Mouse (Mus musculus) cerebellum, postnatal 25 days (tissue): ENCODE data around the gene Tenm3.

ENCODE experiments used
- DNase-seq, 2 experiments: peaks; one replicate each; pipeline ENCODE4 v3.0.0; 2021; ENCODE audit warnings: mixed read lengths in 2 of 2

The Tenm3 gene

DNA sequence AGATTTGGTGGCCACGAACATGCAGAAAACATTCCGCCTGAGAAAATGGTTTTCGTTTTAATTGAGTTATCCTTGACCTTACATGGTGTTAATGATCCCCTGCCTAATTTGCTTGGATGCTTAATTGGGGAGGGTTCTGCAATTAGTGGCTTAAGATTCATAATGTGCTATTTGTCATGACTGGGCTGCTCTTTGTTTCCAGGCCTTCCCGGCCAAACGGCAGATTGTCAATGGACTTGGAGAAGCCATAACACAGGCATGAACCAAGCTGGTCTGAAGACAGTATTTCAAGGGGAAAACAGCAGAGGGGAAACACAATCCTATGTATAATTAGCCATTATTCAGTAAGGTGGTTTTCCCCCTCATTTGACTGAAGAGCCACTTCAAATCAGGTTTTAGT lies 606.8 kb downstream of the Tenm3 start:
- DNase-seq: no peak

DNA sequence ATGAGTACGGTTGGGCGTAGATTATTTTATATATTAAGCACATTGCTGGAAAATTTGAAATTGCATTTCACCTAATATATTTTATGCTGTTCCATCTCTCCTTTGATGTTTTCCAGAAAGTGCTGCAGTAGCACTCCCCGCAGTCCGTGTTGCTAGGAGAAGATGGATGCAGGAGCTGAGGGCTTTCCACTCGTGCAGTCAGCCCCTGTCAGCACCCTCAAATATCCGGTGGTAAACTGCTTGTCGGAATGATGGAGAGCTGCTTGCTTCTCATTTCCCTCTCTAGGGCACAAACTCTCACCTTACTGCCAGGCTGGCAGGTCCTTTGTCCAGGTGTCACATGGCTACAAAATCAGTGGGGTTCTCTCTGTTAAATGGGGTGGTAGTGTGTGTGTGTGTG lies 610.8 kb downstream of the Tenm3 start:
- no peak for DNase-seq

DNA sequence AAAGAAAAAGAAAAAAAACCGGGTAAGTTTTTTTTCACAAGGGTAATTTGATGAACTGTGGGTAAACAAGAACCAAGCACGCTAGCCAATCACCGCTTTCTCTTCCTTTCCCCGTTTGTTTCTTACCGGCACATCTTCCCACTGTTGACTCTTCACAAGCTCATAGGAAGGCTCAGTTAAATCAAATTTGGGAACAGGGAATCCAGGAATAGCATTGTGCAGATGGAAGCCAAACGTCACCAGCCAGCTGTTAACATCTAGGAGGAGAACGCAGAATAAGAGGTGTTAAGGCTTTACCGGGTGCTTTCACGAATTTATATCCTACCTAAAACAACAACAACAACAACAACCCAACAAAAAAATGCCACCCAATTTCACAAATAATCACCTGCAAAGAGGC lies 611.9 kb downstream of the Tenm3 start:
- no peak for DNase-seq

- DNase-seq: no peak
Observed at GRCm38 (mm10) chr8:48231389-48231788, 612.4 kb downstream of the Tenm3 start.

DNA sequence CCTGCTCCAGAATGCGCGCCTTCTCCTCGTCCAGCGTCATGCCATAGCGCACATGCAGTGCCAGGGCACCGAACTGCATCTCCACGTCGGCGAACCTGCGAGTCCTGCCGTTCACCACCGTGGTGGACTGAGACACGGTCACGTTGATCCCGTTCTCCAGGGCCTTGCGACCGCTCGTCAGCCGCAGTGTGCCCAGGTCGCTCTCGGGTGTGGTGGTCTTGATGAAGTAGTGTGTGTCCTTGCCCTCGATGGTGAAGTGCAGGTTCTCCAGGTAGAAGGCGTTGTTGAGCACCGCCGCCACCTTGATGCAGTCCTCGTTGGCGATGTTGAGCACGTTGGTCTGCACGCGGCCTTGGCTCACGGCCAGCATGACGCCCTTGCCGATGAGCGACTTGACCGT lies 615.1 kb downstream of the Tenm3 start:
- DNase-seq: no peak

DNA sequence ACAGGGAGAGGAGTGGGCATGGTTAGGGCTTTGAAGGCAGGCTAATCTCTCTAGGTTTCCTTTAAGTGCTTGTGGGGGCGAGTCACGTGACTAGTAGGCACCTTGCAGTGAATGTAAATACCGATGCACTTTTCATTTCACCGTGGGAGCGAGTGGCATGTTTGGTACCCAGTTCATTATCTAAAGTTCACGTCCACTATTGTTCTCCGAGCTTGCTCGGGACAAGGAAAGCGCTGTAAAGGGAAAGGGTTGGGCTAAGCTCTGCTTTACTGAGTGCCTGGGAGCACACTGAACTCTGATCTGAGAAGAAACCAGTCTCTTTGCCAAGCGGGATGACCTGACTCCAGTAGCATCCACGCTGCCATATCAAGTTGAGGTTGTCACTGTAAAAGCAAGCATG lies 619.0 kb downstream of the Tenm3 start:
- no peak for DNase-seq

GRCm38 (mm10) chr8:48222429-48222769 lies 621.4 kb downstream of the Tenm3 start:
- DNase-seq: peak; percentile 86 to 92

GRCm38 (mm10) chr8:48221724-48222428 lies 621.9 kb downstream of the Tenm3 start:
- no peak for DNase-seq

GRCm38 (mm10) chr8:48221304-48221703 lies 622.4 kb downstream of the Tenm3 start:
- no peak for DNase-seq

- DNase-seq: no peak
Observed at GRCm38 (mm10) chr8:48220529-48221181, 623.1 kb downstream of the Tenm3 start.

DNA sequence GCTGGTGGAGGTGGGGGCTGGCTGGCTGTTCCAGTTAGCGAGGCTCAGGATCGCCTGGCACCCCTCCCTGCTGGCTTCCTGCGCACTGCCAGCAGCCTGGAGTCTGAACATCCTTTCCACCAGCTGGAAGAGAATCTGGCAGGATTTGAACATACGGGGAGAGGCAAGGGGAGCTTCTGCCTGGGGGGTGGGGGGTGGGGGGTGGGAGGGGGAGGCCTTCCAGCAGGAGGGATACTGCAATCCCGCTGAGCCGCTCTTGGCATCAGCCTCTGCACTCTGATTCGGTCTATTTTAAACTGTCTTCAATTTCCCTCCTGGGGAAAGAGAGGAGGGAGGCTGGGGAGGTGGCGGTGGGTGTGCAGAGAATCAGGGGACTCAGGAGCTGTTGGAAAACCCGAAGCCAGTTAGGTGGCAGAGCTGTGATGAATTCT lies 628.7 kb downstream of the Tenm3 start:
- peak; percentile 34 to 61 for DNase-seq

DNA sequence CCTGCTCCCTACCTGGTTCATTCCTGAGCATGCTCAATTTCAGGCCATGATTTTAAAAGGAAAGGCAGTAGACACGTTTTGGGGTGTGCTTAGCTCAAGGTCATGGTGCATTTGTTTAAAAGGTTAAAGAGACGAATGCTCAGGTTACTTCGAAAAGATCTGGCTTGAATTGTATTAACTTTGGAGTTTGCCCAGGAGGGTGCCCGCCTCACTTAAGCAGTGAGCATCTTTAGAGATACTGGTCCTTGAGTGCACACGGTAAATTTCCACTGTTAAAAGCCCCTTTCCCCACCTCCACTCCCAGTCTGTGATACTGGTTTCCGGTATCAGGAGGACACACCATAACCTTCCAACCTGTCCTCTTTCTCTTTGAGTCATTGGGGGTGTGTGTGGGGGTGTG lies 629.4 kb downstream of the Tenm3 start:
- DNase-seq: no peak

- DNase-seq: no peak
Observed at GRCm38 (mm10) chr8:48211931-48212330, 631.8 kb downstream of the Tenm3 start.

- no peak for DNase-seq
Observed at GRCm38 (mm10) chr8:48207567-48207966, 636.2 kb downstream of the Tenm3 start.

- no peak for DNase-seq
Observed at GRCm38 (mm10) chr8:48206922-48207321, 636.8 kb downstream of the Tenm3 start.

DNA sequence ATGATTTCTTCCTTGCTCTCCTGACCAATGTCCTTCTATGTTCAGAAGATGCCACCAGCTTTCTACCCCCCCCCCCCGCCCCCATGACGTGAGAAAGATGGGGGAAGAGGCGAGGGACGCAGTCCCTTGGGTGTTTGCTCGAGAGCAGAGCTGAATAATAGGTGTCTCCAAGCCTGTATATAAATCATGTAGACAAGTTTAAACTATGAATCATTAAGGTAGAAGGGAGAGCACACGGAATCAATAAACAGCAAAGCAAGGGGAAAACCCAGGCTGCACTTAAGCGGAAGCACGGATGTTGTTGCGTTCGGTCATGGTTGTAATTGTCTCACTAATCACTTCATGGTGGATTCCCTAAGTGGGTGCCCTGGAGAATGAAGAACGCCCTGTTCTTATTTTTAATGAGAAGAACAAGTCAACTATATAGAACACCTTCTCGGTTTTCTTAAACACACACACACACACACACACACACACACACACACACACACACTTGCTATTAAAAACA lies 638.9 kb downstream of the Tenm3 start:
- no peak for DNase-seq

- peak; percentile 31 to 52 for DNase-seq
Observed at GRCm38 (mm10) chr8:48204114-48204837, 639.5 kb downstream of the Tenm3 start.

- no peak for DNase-seq
Observed at GRCm38 (mm10) chr8:48203611-48204010, 640.1 kb downstream of the Tenm3 start.

DNA sequence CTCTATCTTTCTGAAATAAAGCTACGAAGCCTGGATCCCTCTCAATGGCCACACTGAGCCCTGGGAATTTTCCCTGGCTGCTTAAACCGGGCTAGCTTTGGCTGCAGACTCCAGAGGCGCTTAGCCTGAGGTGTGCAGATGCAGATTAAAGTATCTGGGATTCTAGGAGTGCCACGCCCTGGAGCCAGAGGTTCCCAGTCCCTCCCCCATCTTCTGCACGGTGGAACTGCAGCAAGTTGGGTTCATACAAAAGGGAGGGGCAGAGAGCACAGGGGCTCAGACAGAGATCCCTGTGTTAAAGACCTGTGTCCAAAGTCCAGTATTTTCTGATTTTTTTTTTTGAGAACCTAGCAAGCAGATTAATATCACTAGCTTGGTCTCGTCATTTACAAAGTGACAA lies 640.6 kb downstream of the Tenm3 start:
- DNase-seq: no peak

DNA sequence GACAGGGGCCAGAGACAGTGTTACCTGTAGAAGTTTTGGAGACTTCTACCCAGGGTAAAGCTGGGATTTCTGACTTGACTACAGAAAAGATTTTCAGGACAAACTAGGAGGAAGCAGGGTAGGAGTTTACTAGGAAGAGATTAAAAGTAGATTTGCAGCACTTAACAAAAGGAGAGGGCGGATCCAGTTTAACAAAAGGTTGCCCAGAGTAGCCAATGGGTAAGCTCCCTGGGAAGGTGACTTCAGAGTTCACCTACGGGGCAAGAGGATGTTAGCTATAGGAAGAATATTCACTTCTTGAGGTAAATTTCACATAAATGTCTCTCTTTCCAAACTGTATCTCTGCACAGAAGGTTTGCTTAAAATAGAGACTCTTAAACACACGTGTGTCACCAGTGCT lies 641.1 kb downstream of the Tenm3 start:
- no peak for DNase-seq

GRCm38 (mm10) chr8:48199171-48199570 lies 644.6 kb downstream of the Tenm3 start:
- no peak for DNase-seq

GRCm38 (mm10) chr8:48195971-48196370 lies 647.8 kb downstream of the Tenm3 start:
- DNase-seq: no peak

DNA sequence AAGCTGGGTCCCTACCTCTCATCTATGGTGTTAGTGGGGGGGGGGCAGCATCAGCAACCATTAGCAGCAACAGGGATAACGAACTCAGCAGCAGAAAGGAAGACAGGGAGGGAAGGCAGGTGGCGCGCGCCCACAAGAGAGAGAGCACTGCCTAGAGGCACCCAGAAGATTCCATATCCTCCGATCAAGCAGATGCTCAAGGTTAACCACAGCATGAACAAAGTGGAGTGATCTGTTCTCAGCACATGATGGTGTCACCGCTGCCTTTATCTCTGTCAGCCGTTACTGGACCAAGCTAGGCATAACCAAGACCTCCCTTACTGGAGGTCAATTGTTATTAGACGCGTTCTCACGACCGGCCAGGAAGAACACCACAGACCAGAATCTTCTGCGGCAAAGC lies 655.2 kb downstream of the Tenm3 start:
- no peak for DNase-seq

GRCm38 (mm10) chr8:48183758-48184157 lies 660.0 kb downstream of the Tenm3 start:
- no peak for DNase-seq
